Mouse (Mus musculus): ENCODE measurements around the gene Fkbp10.

Fkbp10 gene

GRCm38 (mm10) chr11:100394353-100395074 lies 21.0 kb upstream of the Fkbp10 start:
- no peak for DNase-seq (ENCODE audit: low read depth, low spot score)

- DNase-seq (ENCODE audit: low read depth, low spot score): no peak
Observed at GRCm38 (mm10) chr11:100395200-100395599, 20.3 kb upstream of the Fkbp10 start.

GRCm38 (mm10) chr11:100395861-100396631 lies 19.5 kb upstream of the Fkbp10 start:
- DNase-seq (ENCODE audit: low read depth, low spot score): no peak

GRCm38 (mm10) chr11:100396886-100397599 lies 18.5 kb upstream of the Fkbp10 start:
- DNase-seq (ENCODE audit: low read depth, low spot score): no peak

GRCm38 (mm10) chr11:100397600-100398389 lies 17.7 kb upstream of the Fkbp10 start, which contains the start of gene Jup:
Gene Jup (minus strand): TSS chr11:100397763.
- DNase-seq (ENCODE audit: low read depth, low spot score): peak; percentile 97

GRCm38 (mm10) chr11:100398517-100398916 lies 17.0 kb upstream of the Fkbp10 start:
- no peak for DNase-seq (ENCODE audit: low read depth, low spot score)

- DNase-seq (ENCODE audit: low read depth, low spot score): no peak
Observed at GRCm38 (mm10) chr11:100399320-100399719, 16.2 kb upstream of the Fkbp10 start.

- no peak for DNase-seq (ENCODE audit: low read depth, low spot score)
Observed at GRCm38 (mm10) chr11:100399727-100400538, 15.6 kb upstream of the Fkbp10 start.

- DNase-seq (ENCODE audit: low read depth, low spot score): no peak
Observed at GRCm38 (mm10) chr11:100400842-100401241, 14.7 kb upstream of the Fkbp10 start.

DNA sequence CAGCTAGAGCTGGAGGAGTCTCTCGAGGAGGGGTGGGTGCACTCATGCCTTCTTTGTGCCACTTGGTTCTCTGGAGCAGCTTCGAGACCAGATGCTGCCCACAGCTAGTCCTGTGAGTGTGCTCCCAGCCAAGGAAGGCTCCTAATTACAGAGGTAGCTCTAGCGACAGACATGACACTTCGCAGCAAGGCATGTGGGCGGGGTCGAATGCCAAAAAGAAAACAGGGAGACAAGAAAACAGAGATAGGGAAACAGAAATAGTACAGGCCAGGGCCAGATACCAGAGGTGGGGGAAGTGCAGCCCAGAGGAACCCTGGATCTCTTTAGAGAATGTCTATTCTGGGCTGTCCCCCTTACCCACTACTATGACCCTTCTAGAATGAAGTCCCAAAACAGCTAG lies 13.3 kb upstream of the Fkbp10 start:
- DNase-seq (ENCODE audit: low read depth, low spot score): no peak

- no peak for DNase-seq (ENCODE audit: low read depth, low spot score)
Observed at GRCm38 (mm10) chr11:100402682-100403081, 12.8 kb upstream of the Fkbp10 start.

DNA sequence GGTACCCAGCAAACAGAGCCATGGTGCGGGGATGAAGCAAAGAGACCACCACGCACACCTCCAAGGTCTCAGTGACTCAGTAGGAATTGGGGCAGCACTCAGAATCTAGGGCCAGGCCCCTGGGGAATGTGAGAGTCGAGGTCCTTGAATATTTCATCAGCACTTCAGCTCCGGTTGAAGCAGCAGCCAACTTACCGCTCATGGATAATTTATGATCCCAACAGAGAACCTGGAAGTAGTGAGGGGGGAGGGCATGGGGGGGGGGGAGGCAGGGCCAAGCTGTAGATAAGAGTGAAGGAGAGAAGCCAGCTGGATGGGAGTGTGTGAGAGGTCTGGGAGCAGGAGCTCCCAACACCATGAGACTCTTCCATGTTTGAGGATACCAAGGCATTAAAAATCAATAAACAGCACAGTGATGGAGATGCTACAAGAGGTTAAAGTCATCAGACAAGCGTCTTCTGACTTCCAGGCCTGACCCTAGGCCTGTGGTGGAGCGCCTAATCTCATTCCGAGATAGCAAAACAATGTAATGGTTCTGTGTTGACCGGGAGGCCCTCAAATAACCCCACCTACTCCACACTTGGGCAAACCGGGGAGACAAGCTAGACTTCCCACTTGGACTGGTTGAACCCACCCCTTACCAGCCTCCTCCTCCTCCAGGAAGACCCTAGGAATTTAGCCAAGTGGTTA lies 11.9 kb upstream of the Fkbp10 start:
- no peak for DNase-seq (ENCODE audit: low read depth, low spot score)

GRCm38 (mm10) chr11:100404456-100405074 lies 10.9 kb upstream of the Fkbp10 start:
- no peak for DNase-seq (ENCODE audit: low read depth, low spot score)

- no peak for DNase-seq (ENCODE audit: low read depth, low spot score)
Observed at GRCm38 (mm10) chr11:100406273-100406672, 9.2 kb upstream of the Fkbp10 start.

DNA sequence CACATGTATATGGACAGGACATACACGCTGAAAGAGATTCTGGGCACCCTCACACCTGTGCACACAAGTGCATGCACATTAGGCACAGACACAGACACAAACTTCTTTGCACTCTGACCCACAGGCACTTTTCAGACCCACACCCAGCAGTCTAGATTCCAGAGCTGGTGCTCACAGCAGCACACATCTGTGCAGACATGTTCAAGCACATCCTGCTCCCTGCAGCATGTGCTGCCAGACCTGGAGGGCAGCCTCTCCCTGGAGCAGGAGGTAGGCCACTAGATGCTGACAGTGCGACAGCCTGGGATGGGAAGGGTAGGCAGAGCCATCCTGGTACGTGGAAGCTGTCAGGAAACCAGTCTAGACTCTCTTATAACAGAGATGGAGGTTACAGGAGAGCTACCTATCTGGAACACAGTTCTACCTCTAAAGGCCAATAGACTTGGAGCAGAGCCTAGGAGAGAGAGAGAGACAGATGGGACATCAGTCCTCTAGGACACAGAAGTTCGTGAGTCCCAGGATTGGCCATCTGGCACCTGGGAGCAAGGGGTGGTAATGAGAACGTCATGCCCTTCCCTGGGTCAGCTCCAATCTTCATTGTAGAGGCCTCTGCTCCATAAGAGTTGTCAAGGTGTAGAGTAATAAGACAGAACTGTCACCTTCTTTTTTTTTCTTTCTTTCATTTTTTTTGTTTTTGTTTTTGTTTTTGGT lies 8.3 kb upstream of the Fkbp10 start:
- no peak for DNase-seq (ENCODE audit: low read depth, low spot score)

GRCm38 (mm10) chr11:100408076-100408834 lies 7.2 kb upstream of the Fkbp10 start:
- peak; percentile 62 for DNase-seq (ENCODE audit: low read depth, low spot score)

DNA sequence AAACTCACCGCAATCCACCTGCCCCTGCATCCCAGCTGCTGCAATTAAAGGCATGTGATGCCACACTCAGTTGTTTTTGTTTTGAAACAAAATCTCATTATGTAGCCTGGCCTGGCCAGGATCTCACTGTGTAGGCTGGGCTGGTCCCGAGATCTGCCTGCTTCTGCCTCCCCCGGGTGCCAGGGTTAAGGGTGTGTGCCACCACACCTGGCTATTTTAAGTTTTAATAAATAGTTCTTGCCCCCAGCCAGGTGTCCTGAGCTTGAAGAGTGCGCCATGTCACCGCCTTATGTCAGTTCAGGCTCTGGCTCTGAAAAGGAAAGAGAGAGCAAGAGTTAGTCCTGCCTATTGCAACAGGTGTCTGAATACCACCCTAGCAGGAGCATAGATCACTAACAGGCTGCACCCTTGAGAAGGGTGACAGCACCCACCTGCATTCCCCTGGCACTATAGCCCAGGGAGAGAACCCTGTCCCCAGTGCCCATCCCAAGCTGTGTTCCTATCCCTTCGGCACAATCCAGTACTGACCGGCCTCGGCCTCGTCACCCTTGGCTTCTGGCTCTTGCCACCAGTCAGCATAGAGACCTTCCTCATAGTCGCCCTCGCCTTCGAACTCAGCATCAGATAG lies 6.5 kb upstream of the Fkbp10 start:
- no peak for DNase-seq (ENCODE audit: low read depth, low spot score)

GRCm38 (mm10) chr11:100409686-100410085 lies 5.8 kb upstream of the Fkbp10 start:
- no peak for DNase-seq (ENCODE audit: low read depth, low spot score)
